Mouse (Mus musculus): ENCODE results near the gene Mas1. TPM values are rescaled to one million over a fixed set of nuclear protein-coding genes. Genes with fewer than 3 reads are reported as not detected.

The Mas1 gene
- polyA plus RNA-seq, 1 experiment from 2014 or later, result 0.32 TPM

DNA sequence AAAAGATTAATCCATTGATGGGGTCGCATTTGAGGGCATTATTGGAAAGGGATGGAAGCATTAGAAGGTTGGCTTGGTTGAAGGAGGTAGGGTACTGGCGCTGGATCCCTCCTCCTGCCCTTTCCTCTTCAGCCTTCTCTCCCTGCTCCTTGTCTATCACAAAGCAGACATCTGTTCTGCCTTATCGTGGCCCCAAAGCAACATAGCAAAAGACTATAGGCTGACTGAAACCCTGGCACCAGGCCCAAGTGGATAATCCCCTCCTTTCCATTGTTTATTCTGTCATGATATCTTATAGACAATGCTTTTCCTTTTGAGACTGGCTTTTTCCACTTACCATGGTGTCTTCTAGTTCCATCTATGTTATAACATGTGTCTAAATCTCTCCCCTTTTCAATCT lies 2.5 kb downstream of the Mas1 start:
- no peaks in the 10 kb centered on the region for H3K4me1 ChIP-seq
- no peak for ATAC-seq (ENCODE audit: low FRiP score, low read depth)
- H3K4me3 ChIP-seq, result no peak overlapping the region
- WGBS, result 81% methylated on average over 3 of the region's 3 CpGs
- H3K9ac ChIP-seq, result no peak overlapping the region
- no peak overlapping the region for H3K27ac ChIP-seq
- no peaks in the 10 kb centered on the region for H3K9me3 ChIP-seq
- no peaks in the 10 kb centered on the region for H3K36me3 ChIP-seq
- H3K27me3 ChIP-seq (replicated peaks), result no peaks in the 10 kb centered on the region
- H3K4me2 ChIP-seq (replicated peaks), result no peak overlapping the region

DNA sequence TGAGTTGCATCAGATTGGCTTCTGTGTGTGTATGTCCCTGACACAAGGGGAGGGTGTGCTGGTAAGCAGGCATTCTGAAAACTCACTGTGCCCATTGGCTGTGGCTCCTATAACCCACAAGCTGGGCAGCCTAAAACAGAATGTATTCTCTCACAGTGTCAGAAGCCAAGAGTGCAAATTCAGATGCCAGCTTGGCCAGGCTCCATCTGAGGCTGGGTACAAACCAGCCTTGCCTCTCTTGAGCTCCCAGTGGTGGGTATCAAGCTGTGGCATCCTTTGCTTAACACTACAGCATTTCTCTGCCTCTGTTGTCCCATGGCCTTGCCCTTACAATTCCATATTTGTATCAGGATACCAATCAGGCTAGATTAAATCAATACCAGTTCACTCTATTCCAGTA lies 3.8 kb downstream of the Mas1 start:
- Histone ChIP-seq H3K4me3 (no peak overlapping the region), H3K9me3 (no peaks in the 10 kb centered on the region), H3K4me2 (replicated peaks) (no peak overlapping the region), H3K36me3 (no peaks in the 10 kb centered on the region), H3K27ac (no peak overlapping the region), H3K9ac (no peak overlapping the region), H3K27me3 (replicated peaks) (no peaks in the 10 kb centered on the region; the same call in 1 of the 2 replicates), H3K4me1 (no peaks in the 10 kb centered on the region)
- ATAC-seq (ENCODE audit: low FRiP score, low read depth), result no peak

DNA sequence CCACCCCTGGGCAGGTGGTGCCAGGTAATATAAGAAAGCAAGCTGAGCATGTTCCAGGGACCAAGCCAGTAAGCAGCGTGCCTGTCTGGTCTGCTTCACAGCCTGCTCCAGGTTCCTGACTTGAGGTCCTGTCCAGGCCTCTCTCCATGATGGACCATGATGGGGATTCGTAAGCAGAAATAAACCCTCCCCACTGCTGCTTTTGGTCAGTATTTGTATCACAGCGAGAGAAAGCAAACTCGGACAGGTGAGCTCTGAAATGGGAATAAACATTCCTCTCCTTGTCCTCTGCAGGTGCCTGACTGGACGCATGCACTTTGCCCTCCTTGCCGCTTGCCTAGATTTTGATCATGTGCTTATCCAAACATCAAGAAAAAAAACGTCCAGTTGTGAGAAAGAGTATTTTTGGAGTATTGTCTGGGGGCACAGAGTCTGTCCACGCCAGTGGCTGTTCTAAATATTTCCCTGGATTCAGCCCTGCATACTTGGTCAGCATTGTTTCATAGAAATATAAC lies 8.9 kb downstream of the Mas1 start:
- Histone ChIP-seq H3K36me3 (no peaks in the 10 kb centered on the region), H3K27me3 (replicated peaks) (no peaks in the 10 kb centered on the region; the same call in 1 of the 2 replicates), H3K9me3 (no peaks in the 10 kb centered on the region), H3K4me3 (no peak overlapping the region), H3K27ac (no peak overlapping the region), H3K4me1 (no peaks in the 10 kb centered on the region), H3K4me2 (replicated peaks) (no peak overlapping the region), H3K9ac (no peak overlapping the region)
- no peak for ATAC-seq (ENCODE audit: low FRiP score, low read depth)
- WGBS, result 83% methylated on average over 8 of the region's 8 CpGs

DNA sequence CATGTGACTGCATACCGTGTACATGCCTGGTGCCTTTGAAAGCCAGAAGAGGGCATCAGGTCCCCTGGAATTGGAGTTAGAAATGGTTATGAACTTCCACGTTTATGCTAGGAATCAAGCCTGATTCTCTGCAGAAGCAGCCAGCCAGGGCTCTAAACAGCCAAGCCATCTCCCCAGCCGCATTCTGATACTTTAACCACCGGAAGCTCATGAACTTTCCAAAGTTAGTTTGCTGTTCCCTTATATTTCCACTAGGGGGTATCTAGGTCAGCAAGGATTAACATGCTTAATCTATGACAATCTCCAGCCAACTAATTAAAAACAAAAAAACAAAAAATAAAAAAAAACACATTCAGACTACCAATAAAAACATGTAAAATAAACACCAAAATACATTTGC lies 9.9 kb downstream of the Mas1 start:
- H3K4me2 ChIP-seq (replicated peaks), result no peak overlapping the region
- H3K36me3 ChIP-seq, result no peaks in the 10 kb centered on the region
- no peak overlapping the region for H3K9ac ChIP-seq
- H3K9me3 ChIP-seq, result no peaks in the 10 kb centered on the region
- no peak for ATAC-seq (ENCODE audit: low FRiP score, low read depth)
- no peak overlapping the region for H3K27ac ChIP-seq
- 50% methylated on average over 4 of the region's 4 CpGs for whole genome bisulfite sequencing
- H3K4me1 ChIP-seq, result no peaks in the 10 kb centered on the region
- no peak overlapping the region for H3K4me3 ChIP-seq
- no peaks in the 10 kb centered on the region; the same call in 1 of the 2 replicates for H3K27me3 ChIP-seq (replicated peaks)

DNA sequence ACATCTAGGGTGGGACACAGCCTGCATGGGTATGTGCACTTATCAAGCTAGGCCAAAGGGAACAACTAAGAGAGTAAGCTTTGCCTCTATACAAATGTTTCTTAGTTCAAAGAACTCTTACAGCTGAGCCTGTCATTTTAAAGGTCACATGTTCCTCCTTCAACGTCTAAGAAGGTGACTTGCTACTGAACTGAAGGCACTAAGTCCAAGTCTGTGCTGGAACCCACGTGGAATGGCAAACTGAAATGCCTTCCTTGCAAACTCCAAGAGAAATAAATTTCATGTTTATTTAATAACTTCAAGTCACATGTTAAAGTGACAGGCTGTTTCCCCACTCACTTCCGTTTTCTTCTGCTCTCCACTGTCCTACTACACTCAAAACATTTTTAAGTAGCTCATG lies 10.5 kb downstream of the Mas1 start:
- Histone ChIP-seq H3K27ac (no peak overlapping the region), H3K9ac (no peak overlapping the region), H3K4me3 (no peak overlapping the region), H3K4me2 (replicated peaks) (no peak overlapping the region), H3K9me3 (no peaks in the 10 kb centered on the region), H3K36me3 (no peaks in the 10 kb centered on the region), H3K27me3 (replicated peaks) (no peaks in the 10 kb centered on the region; the same call in 1 of the 2 replicates), H3K4me1 (no peaks in the 10 kb centered on the region)
- ATAC-seq (ENCODE audit: low FRiP score, low read depth), result no peak
- WGBS, result 67% methylated on average over 3 of the region's 3 CpGs

DNA sequence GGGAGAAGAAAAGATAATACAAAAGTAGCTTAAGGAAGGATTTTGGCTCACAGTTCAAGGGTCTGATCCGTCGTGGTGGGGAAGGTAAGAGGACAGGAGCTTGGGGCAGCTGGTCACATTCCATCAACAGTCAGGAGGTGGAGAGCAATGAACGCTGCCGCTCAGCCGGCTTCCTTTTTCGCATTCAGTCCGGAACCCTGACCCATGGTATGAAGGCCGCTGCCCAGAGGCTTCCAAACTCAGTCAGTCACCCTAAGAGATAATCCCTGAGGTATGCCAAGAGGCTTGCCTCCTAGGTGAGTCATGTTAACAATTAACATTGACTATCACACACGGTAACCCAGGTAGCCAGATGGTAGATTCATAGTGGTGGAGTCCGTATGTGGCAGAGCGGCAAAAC lies 13.6 kb downstream of the Mas1 start:
- no peak overlapping the region for H3K9ac ChIP-seq
- WGBS, result 95% methylated on average over 11 of the region's 11 CpGs
- H3K4me2 ChIP-seq (replicated peaks), result no peak overlapping the region
- H3K27me3 ChIP-seq (replicated peaks), result no peaks in the 10 kb centered on the region
- H3K27ac ChIP-seq, result no peak overlapping the region
- H3K4me3 ChIP-seq, result no peak overlapping the region
- no peaks in the 10 kb centered on the region for H3K9me3 ChIP-seq
- ATAC-seq (ENCODE audit: low FRiP score, low read depth), result no peak
- H3K4me1 ChIP-seq, result no peaks in the 10 kb centered on the region
- H3K36me3 ChIP-seq, result no peaks in the 10 kb centered on the region

DNA sequence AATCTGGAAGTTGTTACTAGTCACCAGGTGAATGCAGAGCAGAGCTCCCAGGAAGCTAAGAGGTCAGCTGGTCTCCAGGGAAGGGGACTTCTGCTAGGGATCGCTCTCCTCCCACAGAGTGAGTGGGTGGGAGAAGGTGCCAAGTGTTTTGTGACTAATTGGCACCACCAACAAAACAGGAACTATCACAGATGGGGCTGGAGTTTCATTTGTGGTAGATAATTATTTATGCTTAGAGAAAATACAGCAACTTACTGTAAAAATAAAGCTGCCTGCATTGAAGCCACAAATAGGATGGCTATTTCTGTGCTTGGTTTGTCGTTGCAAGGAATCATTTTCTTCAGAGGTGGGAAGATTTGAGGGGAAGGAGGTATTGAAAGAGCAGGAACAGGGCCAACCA lies 14.1 kb downstream of the Mas1 start:
- H3K27me3 ChIP-seq (replicated peaks), result no peaks in the 10 kb centered on the region
- H3K4me1 ChIP-seq, result no peaks in the 10 kb centered on the region
- no peak for ATAC-seq (ENCODE audit: low FRiP score, low read depth)
- H3K4me2 ChIP-seq (replicated peaks), result no peak overlapping the region
- no peaks in the 10 kb centered on the region for H3K9me3 ChIP-seq
- 86% methylated on average over 2 of the region's 2 CpGs for WGBS
- H3K36me3 ChIP-seq, result no peaks in the 10 kb centered on the region
- H3K9ac ChIP-seq, result no peak overlapping the region
- no peak overlapping the region for H3K4me3 ChIP-seq
- H3K27ac ChIP-seq, result no peak overlapping the region

DNA sequence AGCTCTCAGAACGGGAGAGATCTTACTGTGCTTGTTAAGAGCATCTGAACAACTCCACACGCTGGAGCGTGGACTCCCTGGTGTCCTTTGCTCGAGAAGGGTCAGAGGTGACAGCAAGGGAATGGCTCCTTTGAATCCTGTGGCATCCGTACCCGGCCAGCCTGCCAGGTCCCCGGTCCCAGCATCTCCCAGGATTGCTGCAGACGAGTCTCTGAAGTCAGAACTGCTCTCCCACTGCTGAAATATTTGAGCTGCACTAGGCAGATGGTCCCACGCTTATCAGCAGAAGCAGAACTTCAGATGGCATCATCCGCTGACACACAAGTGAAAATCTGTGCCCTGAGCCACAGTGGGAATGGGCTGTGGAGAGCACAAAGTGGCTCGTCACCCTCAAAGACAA lies 16.3 kb downstream of the Mas1 start:
- H3K9me3 ChIP-seq, result no peaks in the 10 kb centered on the region
- H3K9ac ChIP-seq, result no peak overlapping the region
- no peak overlapping the region for H3K4me3 ChIP-seq
- H3K27ac ChIP-seq, result no peak overlapping the region
- 79% methylated on average over 11 of the region's 11 CpGs for WGBS
- no peak for ATAC-seq (ENCODE audit: low FRiP score, low read depth)
- H3K27me3 ChIP-seq (replicated peaks), result no peaks in the 10 kb centered on the region
- H3K4me1 ChIP-seq, result no peaks in the 10 kb centered on the region
- H3K36me3 ChIP-seq, result no peaks in the 10 kb centered on the region
- no peak overlapping the region for H3K4me2 ChIP-seq (replicated peaks)

DNA sequence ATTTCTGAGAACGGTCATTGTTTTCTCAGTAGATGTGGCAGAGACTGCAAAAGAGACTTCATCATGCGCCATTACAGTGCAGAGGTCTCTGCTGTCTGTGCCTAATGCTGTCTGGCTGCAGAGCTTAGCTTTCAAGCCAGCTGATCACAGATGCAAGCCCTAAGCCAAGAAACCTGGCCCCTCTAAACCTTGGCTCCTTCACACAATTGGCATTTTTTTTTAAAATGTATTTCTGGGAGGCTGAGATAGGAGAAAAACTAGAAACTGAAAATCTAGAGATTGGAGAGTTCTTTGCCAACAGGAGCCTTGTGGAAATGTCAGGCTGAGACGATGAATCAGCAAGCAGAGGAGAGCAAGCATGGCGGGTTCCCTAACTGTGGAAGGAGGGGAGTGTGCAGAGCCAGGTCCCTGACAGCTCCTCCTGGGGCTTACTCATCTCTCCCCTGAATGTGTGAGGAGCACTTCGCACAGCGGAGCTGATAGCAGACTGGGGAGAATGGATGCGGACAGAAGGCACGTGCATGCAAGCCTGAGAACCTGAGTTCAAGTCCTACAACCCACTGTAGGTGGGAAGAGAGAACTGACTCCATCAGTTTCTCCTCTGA lies 18.1 kb downstream of the Mas1 start:
- H3K9ac ChIP-seq, result no peak overlapping the region
- H3K27me3 ChIP-seq (replicated peaks), result no peaks in the 10 kb centered on the region
- 87% methylated on average over 8 of the region's 8 CpGs for WGBS
- H3K36me3 ChIP-seq, result no peaks in the 10 kb centered on the region
- no peak overlapping the region for H3K27ac ChIP-seq
- ATAC-seq (ENCODE audit: low FRiP score, low read depth), result no peak
- H3K9me3 ChIP-seq, result no peaks in the 10 kb centered on the region
- H3K4me3 ChIP-seq, result no peak overlapping the region
- no peaks in the 10 kb centered on the region; the same call in 1 of the 2 replicates for H3K4me1 ChIP-seq
- no peak overlapping the region for H3K4me2 ChIP-seq (replicated peaks)

DNA sequence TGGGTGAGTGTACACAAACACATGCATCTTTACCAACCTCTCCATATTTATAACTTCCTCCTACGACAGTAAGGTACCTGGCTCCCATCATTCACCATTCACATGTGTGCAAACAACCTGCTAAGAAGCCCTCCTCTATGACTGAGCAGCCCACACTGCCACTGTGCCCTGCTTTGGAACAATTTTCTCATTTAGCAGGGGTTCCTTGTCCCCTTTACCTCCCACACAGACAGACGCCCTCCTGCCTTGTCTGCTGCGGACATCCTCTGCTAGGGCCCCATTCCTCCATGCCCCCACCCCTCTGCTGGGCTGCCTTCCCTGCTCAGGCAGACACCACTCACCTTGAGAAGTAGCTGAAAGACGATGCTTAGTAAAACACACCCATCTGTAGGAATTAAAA lies 20.2 kb downstream of the Mas1 start:
- H3K27ac ChIP-seq, result no peak overlapping the region
- H3K9ac ChIP-seq, result no peak overlapping the region
- no peak for ATAC-seq (ENCODE audit: low FRiP score, low read depth)
- H3K4me1 ChIP-seq, result no peaks in the 10 kb centered on the region; the same call in 1 of the 2 replicates
- WGBS, result 68% methylated on average over 4 of the region's 4 CpGs
- no peak overlapping the region for H3K4me3 ChIP-seq
- no peaks in the 10 kb centered on the region for H3K36me3 ChIP-seq
- H3K4me2 ChIP-seq (replicated peaks), result no peak overlapping the region
- no peaks in the 10 kb centered on the region for H3K27me3 ChIP-seq (replicated peaks)
- no peaks in the 10 kb centered on the region for H3K9me3 ChIP-seq

DNA sequence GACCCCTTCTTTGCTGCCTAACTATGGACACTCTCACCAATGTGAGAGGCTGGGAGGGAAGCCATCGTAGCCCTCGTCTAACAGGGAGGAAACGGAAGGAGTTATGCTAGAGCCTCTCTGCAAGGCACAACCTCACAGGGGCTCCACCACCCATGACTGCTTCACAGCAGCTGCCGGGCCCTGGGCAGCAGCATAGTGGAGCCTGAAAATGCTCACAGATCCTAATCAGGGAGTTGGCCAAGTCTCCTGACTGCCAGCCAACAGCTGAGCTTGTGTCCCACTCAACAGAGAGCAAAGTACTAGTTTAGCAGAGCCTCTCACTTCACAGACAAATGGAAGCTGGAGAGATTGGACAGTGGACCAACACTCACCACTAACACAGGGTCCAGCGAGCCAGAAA lies 21.5 kb downstream of the Mas1 start:
- ATAC-seq (ENCODE audit: low FRiP score, low read depth), result no peak
- Histone ChIP-seq H3K9me3 (no peaks in the 10 kb centered on the region), H3K9ac (no peak overlapping the region), H3K4me3 (no peak overlapping the region), H3K4me1 (no peaks in the 10 kb centered on the region; the same call in 1 of the 2 replicates), H3K4me2 (replicated peaks) (no peak overlapping the region), H3K27ac (no peak overlapping the region), H3K27me3 (replicated peaks) (no peaks in the 10 kb centered on the region), H3K36me3 (no peaks in the 10 kb centered on the region)
- 88% methylated on average over 5 of the region's 5 CpGs for WGBS

DNA sequence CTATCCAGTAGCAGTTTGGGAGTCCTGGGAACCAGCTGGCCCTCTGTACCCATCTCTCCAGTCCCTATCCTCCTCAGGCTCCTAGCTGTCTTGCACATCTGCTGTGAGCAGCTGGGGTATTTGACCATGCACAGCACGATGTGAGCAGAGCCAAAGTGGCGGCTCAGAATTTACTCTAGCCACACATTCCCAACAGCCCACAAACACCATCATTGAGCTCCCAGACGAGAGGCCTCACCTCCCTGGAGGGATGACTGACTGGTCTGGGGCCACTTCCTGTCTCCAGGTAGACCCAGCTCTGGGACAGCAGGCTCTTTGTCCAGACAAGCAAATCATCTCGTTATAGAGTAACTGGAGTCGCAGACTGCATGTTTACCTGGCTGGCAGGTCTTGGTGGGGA lies 22.1 kb downstream of the Mas1 start:
- no peak overlapping the region for H3K9ac ChIP-seq
- no peak overlapping the region for H3K27ac ChIP-seq
- no peaks in the 10 kb centered on the region for H3K9me3 ChIP-seq
- no peaks in the 10 kb centered on the region for H3K27me3 ChIP-seq (replicated peaks)
- no peaks in the 10 kb centered on the region; the same call in 1 of the 2 replicates for H3K4me1 ChIP-seq
- WGBS, result 66% methylated on average over 5 of the region's 5 CpGs
- H3K4me2 ChIP-seq (replicated peaks), result no peak overlapping the region
- H3K4me3 ChIP-seq, result no peak overlapping the region
- no peaks in the 10 kb centered on the region for H3K36me3 ChIP-seq
- no peak for ATAC-seq (ENCODE audit: low FRiP score, low read depth)

DNA sequence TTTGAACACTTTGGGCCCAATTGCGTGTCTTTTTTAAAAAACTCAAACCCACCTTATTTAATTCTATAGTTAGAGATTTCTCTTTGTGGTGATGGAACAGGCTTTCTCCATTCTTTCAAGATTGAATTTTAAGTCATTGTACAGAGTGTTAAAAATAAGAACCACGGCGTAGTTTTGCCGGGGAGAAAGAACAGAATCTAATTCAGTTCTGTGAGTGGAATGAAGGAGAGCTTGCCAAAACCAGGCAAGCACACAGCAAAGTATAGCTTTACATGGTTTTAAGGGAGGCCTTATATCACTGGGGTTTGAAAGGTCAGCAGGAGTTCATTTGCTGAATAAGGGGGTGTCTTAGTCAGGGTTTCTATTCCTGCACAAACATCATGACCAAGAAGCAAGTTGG lies 23.4 kb downstream of the Mas1 start:
- H3K9me3 ChIP-seq, result no peaks in the 10 kb centered on the region
- ATAC-seq (ENCODE audit: low FRiP score, low read depth), result no peak
- H3K4me1 ChIP-seq, result no peaks in the 10 kb centered on the region; the same call in 1 of the 2 replicates
- H3K36me3 ChIP-seq, result no peaks in the 10 kb centered on the region
- no peaks in the 10 kb centered on the region for H3K27me3 ChIP-seq (replicated peaks)
- H3K27ac ChIP-seq, result no peak overlapping the region
- H3K4me3 ChIP-seq, result no peak overlapping the region
- 90% methylated on average over 4 of the region's 4 CpGs for WGBS
- H3K9ac ChIP-seq, result no peak overlapping the region
- H3K4me2 ChIP-seq (replicated peaks), result no peak overlapping the region
